Mouse (Mus musculus): ENCODE data around the gene Ntng1. TPM values are rescaled to one million over a fixed set of nuclear protein-coding genes. Genes with fewer than 3 reads are reported as not detected.

The Ntng1 gene
- polyA plus RNA-seq, 1 experiment: 0.31 TPM

DNA sequence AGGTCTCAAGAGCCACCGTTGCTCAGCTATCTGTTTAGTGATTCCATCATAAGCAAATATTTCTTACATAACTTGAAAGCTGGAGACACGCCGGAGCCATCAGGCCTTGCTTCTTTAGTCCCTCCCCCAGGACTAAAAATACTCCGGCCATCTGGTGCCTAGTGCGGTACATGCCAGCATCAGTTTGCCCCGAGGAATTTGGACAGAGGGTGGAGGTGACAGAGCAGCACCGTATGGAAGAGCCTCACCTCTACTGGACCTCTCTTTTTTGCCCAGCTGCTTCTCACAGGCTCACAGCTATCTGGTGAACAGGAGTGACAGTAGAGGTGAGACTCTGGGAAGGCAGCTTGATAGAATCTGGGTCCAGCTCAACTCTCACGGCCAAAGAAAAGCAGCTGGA is 211.6 kb downstream of the Ntng1 start:
- Histone ChIP-seq H3K36me3 (ENCODE audit: control insufficient read depth, insufficient read depth, low read length) (no peaks in the 10 kb centered on the region), H3K4me3 (ENCODE audit: insufficient read depth, low read depth, low read length) (no peak overlapping the region), H3K4me1 (ENCODE audit: control insufficient read depth, insufficient read depth, low read length) (no peaks in the 10 kb centered on the region), H3K27me3 (replicated peaks; ENCODE audit: control insufficient read depth, insufficient read depth, low read length) (no peaks in the 10 kb centered on the region), H3K27ac (ENCODE audit: insufficient read depth, low read depth, low read length) (no peak overlapping the region)
- 75% methylated on average over 8 of the region's 8 CpGs for WGBS
- no peak for DNase-seq
- no peak for TF ChIP-seq CTCF (conservative IDR thresholded peaks at IDR 0.05; ENCODE audit: insufficient read depth, insufficient read length, low read depth, low read length)

DNA sequence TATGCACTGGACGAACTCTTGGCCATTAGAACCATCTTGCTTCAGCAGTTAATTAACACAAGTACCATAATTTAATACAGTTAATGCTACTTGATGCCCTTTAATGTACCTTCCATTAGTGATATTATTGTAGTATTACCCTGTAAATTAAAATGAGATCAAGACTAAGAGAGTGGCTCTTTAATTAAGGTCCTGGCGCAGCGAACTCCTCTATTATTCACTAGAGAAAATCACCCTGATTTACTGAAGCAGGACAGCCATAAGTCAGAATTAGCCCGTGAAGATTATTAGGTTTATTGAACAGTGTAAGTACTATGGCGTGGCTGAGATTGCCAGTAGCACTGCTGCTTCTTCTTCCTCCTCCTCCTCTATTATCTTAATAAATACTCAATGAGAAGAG is 212.8 kb downstream of the Ntng1 start:
- H3K27me3 ChIP-seq (replicated peaks; ENCODE audit: control insufficient read depth, insufficient read depth, low read length): no peaks in the 10 kb centered on the region
- TF ChIP-seq POLR2A (IDR thresholded peaks at IDR 0.05; ENCODE audit: low read depth, low read length) (no peak), CTCF (conservative IDR thresholded peaks at IDR 0.05; ENCODE audit: insufficient read depth, insufficient read length, low read depth, low read length) (no peak)
- 66% methylated on average over 5 of the region's 5 CpGs for WGBS

DNA sequence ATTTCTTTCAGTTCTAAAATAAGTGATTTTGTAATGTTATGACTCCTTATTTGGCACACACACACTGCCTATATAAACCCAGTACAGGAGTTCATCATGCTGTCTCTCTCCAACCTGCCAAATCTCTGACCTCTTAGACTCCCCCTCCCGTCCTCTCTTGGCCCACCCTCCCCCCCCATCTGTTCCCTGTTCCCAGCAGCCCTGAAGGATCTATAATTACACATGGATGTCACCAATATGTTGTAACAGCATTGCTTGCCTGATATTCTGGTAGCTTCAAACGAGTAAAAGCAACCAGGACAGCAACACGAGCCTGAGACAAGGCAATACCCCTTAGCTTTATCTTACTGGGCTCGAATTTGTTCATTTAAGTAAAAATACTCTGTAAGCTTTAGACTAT is 220.0 kb downstream of the Ntng1 start:
- 62% methylated on average over 4 of the region's 4 CpGs for whole genome bisulfite sequencing
- DNase-seq: no peak
- TF ChIP-seq POLR2A (IDR thresholded peaks at IDR 0.05; ENCODE audit: low read depth, low read length): no peak
- TF ChIP-seq CTCF (conservative IDR thresholded peaks at IDR 0.05; ENCODE audit: insufficient read depth, insufficient read length, low read depth, low read length): no peak
- Histone ChIP-seq H3K4me3 (ENCODE audit: insufficient read depth, low read depth, low read length) (no peak overlapping the region), H3K4me1 (ENCODE audit: control insufficient read depth, insufficient read depth, low read length) (no peaks in the 10 kb centered on the region), H3K27ac (ENCODE audit: insufficient read depth, low read depth, low read length) (no peak overlapping the region), H3K36me3 (ENCODE audit: control insufficient read depth, insufficient read depth, low read length) (no peaks in the 10 kb centered on the region), H3K27me3 (replicated peaks; ENCODE audit: control insufficient read depth, insufficient read depth, low read length) (no peaks in the 10 kb centered on the region)

More for the DNA sequence above, 212.8 kb downstream of the Ntng1 start:
- Histone ChIP-seq H3K4me1 (ENCODE audit: control insufficient read depth, insufficient read depth, low read length) (no peaks in the 10 kb centered on the region), H3K27ac (ENCODE audit: insufficient read depth, low read depth, low read length) (no peak overlapping the region), H3K4me3 (ENCODE audit: insufficient read depth, low read depth, low read length) (no peak overlapping the region), H3K36me3 (ENCODE audit: control insufficient read depth, insufficient read depth, low read length) (no peaks in the 10 kb centered on the region)
- no peak for DNase-seq

DNA sequence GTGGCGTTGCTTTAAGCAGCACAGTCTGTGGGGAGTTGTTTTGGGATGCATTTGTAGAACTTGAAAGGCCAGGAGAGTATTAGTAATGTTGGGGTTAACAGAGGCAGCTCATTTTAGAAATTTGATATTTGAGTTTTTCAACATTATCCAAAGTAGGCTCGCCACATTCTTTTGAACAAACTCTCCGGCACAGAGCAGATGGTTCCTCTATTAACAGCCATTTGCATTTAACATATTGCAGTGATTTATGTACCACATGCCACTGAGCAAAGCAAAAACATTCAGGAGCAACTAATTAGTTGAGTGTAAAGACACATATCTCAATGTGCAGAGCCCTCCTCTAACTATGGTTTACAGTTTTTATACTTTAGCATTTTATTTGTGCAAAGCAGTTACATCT is 224.8 kb downstream of the Ntng1 start:
- 41% methylated on average over 3 of the region's 3 CpGs for WGBS
- TF ChIP-seq POLR2A (IDR thresholded peaks at IDR 0.05; ENCODE audit: low read depth, low read length) (no peak), CTCF (conservative IDR thresholded peaks at IDR 0.05; ENCODE audit: insufficient read depth, insufficient read length, low read depth, low read length) (no peak)
- Histone ChIP-seq H3K4me1 (ENCODE audit: control insufficient read depth, insufficient read depth, low read length) (no peaks in the 10 kb centered on the region), H3K27ac (ENCODE audit: insufficient read depth, low read depth, low read length) (no peak overlapping the region), H3K4me3 (ENCODE audit: insufficient read depth, low read depth, low read length) (no peak overlapping the region), H3K36me3 (ENCODE audit: control insufficient read depth, insufficient read depth, low read length) (no peaks in the 10 kb centered on the region), H3K27me3 (replicated peaks; ENCODE audit: control insufficient read depth, insufficient read depth, low read length) (no peaks in the 10 kb centered on the region; the same call in 1 of the 2 replicates)
- no peak for DNase-seq

DNA sequence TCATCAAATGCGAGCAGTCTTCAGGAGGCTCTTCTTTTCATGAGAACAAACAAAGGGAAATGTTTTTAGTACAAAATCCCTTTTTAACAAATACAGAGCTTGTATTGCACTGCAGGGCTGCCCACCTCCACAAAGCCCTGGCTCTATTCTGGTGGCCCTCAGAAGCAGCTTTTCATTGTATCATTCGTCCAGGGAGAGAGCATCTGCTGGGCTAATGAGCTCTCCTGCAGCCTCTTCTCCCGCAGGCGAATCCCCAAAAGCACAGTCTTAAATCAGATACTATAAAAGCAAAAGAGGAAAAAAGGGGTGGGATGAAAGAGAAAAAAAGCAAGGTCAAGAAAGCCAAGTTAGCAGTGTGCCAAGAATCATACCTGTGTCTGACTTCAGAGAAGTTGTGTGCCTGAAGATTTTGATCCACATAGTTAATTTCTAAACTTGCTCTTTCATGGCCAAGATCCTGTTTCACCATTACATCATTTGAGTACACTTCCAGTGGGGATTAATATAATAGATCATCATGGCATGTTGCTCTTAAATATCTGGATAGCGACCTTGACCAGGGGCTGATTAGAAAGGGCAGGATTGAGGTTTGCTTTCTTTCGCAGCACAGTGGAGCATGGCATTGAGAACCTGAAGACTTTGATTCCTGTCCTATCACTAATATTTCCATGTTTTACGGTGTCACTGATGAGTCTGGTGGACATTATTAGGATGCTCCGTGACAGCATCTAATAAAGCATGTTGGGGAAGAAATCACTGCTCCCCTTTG is 225.7 kb downstream of the Ntng1 start:
- Histone ChIP-seq H3K36me3 (ENCODE audit: control insufficient read depth, insufficient read depth, low read length) (no peaks in the 10 kb centered on the region), H3K4me1 (ENCODE audit: control insufficient read depth, insufficient read depth, low read length) (no peaks in the 10 kb centered on the region), H3K27ac (ENCODE audit: insufficient read depth, low read depth, low read length) (no peak overlapping the region), H3K27me3 (replicated peaks; ENCODE audit: control insufficient read depth, insufficient read depth, low read length) (no peaks in the 10 kb centered on the region; the same call in 1 of the 2 replicates), H3K4me3 (ENCODE audit: insufficient read depth, low read depth, low read length) (no peak overlapping the region)
- no peak for DNase-seq
- 47% methylated on average over 8 of the region's 8 CpGs for WGBS
- TF ChIP-seq CTCF (conservative IDR thresholded peaks at IDR 0.05; ENCODE audit: insufficient read depth, insufficient read length, low read depth, low read length): no peak
- TF ChIP-seq POLR2A (IDR thresholded peaks at IDR 0.05; ENCODE audit: low read depth, low read length): no peak

DNA sequence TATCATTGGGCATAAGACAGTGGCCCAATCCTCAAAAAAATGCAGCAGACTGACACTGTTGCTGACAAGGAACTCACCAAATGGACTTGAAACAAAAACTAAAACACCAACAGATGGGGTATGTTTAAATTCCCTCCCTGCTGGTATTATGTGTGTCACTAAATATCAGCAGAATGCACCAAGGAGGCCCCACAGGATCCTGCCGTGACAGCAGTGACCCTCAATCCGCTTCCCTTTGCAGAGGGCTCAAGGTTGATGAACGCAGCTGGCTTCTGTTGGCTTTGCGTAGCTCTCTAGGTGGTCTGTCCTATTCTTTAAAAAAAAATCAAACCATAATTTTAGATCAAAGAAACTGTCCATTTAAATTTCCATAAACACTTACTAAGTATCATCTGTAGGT is 226.7 kb downstream of the Ntng1 start:
- 69% methylated on average over 4 of the region's 4 CpGs for WGBS
- no peak for TF ChIP-seq POLR2A (IDR thresholded peaks at IDR 0.05; ENCODE audit: low read depth, low read length)
- TF ChIP-seq CTCF (conservative IDR thresholded peaks at IDR 0.05; ENCODE audit: insufficient read depth, insufficient read length, low read depth, low read length): no peak
- DNase-seq: no peak
- Histone ChIP-seq H3K36me3 (ENCODE audit: control insufficient read depth, insufficient read depth, low read length) (no peaks in the 10 kb centered on the region), H3K27me3 (replicated peaks; ENCODE audit: control insufficient read depth, insufficient read depth, low read length) (no peaks in the 10 kb centered on the region; the same call in 1 of the 2 replicates), H3K4me3 (ENCODE audit: insufficient read depth, low read depth, low read length) (no peak overlapping the region), H3K4me1 (ENCODE audit: control insufficient read depth, insufficient read depth, low read length) (no peaks in the 10 kb centered on the region), H3K27ac (ENCODE audit: insufficient read depth, low read depth, low read length) (no peak overlapping the region)

DNA sequence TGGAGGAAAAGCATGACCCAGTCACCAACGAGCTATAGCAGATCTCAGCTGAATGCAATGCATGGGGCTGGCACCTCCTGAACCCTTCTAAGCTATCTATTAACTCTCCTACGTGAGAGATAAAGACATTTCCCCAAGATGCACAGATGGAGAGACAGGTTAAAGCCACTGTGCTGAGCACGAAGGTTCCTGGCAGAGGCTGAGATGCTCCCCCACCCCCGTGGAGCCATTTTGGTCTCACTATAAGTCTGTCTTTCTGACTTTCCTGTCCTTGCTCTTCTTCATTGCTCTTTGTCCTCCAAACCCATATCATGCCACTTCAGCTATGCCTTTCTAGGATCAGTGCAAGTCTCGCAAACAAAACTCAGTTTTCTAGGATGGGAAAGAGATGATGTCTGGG is 229.6 kb downstream of the Ntng1 start:
- Histone ChIP-seq H3K36me3 (ENCODE audit: control insufficient read depth, insufficient read depth, low read length) (no peaks in the 10 kb centered on the region), H3K4me1 (ENCODE audit: control insufficient read depth, insufficient read depth, low read length) (no peaks in the 10 kb centered on the region), H3K4me3 (ENCODE audit: insufficient read depth, low read depth, low read length) (no peak overlapping the region), H3K27me3 (replicated peaks; ENCODE audit: control insufficient read depth, insufficient read depth, low read length) (no peaks in the 10 kb centered on the region; the same call in 1 of the 2 replicates), H3K27ac (ENCODE audit: insufficient read depth, low read depth, low read length) (no peak overlapping the region)
- no peak for DNase-seq
- 81% methylated on average over 5 of the region's 5 CpGs for WGBS
- TF ChIP-seq POLR2A (IDR thresholded peaks at IDR 0.05; ENCODE audit: low read depth, low read length) (no peak), CTCF (conservative IDR thresholded peaks at IDR 0.05; ENCODE audit: insufficient read depth, insufficient read length, low read depth, low read length) (no peak)

Data from kidney, adult 2 months (tissue).